Mouse (Mus musculus): ENCODE results near the gene Hnrnpa0. TPM values are rescaled to one million over a fixed set of nuclear protein-coding genes. Genes with fewer than 3 reads are reported as not detected.
"Not testable (repeated sequence)": the region's sequence is repeated elsewhere in the genome, so short reads cannot be mapped to it uniquely, and the experiment has no call there.

The Hnrnpa0 gene
- polyA plus RNA-seq, 1 experiment: 57.5 TPM

DNA sequence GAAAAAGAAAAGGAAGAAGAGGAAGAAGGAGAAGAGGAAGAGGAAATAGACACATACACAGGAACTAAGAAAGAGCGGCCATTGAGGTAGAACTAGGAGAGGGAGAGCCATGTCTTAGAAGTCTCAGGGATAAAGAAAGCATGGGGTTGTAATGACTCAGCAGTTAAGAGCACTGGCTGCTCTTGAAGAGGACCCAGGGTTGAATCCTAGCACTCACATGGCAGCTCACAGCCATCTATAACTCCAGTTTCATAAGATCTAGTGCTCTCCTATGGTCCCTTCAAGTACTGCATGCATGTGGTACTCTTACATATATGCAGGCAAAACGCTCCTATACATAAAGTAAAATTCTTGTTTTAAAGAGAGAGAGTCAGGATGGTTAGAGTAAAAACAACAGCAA lies 27.7 kb upstream of the Hnrnpa0 start:
- Histone ChIP-seq H3K4me3 (replicated peaks; ENCODE audit: extremely low read depth, low read depth, low read length) (no peak overlapping the region), H3K4me1 (ENCODE audit: control insufficient read depth, insufficient read depth, low read length) (no peaks in the 10 kb centered on the region)
- no peak for TF ChIP-seq CTCF (IDR thresholded peaks at IDR 0.05; ENCODE audit: insufficient read depth, low read length)
- no peak for TF ChIP-seq POLR2A (IDR thresholded peaks at IDR 0.05; ENCODE audit: borderline replicate concordance, extremely low read depth, low read depth, low read length)
- WGBS: 77% methylated on average over 2 of the region's 2 CpGs
- no peak for DNase-seq

DNA sequence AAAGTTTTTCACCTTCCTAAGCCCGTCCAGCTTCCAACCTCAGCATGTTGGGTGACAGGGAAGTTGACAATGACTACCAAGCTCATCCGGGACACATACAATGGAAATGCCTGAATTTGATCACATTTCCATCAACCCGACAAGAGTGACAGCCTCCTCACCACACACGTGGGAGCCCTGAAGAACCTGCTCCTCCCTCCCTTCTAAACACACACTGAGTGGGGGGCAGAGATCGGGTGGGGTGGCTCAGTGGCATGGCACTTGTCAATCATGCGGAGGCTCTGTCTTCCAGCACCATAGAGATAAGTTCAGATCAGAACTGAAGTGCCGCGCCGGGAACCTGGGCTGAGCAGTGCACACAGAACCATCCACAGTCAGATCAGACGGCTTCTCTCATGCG lies 22.1 kb upstream of the Hnrnpa0 start:
- H3K4me3 ChIP-seq (replicated peaks; ENCODE audit: extremely low read depth, low read depth, low read length): no peak overlapping the region
- no peak for DNase-seq
- H3K4me1 ChIP-seq (ENCODE audit: control insufficient read depth, insufficient read depth, low read length): no peaks in the 10 kb centered on the region
- TF ChIP-seq CTCF (IDR thresholded peaks at IDR 0.05; ENCODE audit: insufficient read depth, low read length): no peak
- TF ChIP-seq POLR2A (IDR thresholded peaks at IDR 0.05; ENCODE audit: borderline replicate concordance, extremely low read depth, low read depth, low read length): no peak
- 79% methylated on average over 11 of the region's 11 CpGs for WGBS

DNA sequence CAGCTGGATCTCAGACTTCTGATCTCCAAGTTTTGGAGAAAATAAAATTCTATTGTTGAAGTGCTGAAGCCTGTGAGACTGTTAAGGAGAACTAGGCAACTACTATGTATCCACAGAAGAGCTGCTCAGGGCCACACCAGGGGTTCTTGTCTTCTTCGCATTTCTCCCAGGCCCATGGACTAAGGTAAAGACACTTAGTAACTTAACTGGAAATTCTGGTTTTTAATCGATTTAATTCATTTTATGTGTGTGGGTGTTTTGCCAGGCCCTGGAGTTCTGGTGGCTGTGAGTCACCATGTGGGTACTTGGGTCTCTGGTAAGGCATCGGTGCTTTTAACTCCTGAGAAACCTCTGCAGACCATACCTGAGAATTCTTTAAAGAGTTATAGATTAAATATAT lies 21.3 kb upstream of the Hnrnpa0 start:
- Histone ChIP-seq H3K4me3 (replicated peaks; ENCODE audit: extremely low read depth, low read depth, low read length) (no peak overlapping the region), H3K4me1 (ENCODE audit: control insufficient read depth, insufficient read depth, low read length) (no peaks in the 10 kb centered on the region)
- no peak for DNase-seq
- TF ChIP-seq CTCF (IDR thresholded peaks at IDR 0.05; ENCODE audit: insufficient read depth, low read length) (no peak), POLR2A (IDR thresholded peaks at IDR 0.05; ENCODE audit: borderline replicate concordance, extremely low read depth, low read depth, low read length) (no peak)
- WGBS: 83% methylated on average over 3 of the region's 3 CpGs

DNA sequence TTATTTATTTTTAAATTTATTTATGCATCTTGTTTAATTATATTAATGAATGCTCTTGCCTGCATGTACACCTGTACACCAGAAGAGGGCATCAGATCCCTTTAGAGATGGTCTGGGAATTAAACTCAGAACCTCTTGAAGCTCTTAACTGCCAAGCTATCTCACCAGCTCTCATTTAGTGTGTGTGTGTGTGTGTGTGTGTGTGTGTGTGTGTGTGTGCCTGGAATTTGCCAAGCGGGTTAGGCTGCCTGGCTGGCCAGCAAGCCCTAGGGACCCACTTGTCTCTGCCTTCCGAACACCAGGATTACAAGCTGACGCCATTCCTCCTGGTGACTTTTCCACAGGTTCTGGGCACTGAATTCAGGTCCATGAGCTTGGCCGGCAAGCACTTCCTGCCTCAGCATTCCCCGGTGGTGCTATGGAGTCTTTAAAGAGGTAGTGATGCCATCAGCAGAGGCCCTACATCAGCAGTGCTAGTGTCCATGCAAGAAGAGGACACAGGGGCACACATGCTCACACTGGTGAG lies 20.7 kb upstream of the Hnrnpa0 start:
- DNase-seq: peak; percentile 31
- no peaks in the 10 kb centered on the region for H3K4me1 ChIP-seq (ENCODE audit: control insufficient read depth, insufficient read depth, low read length)
- H3K4me3 ChIP-seq (replicated peaks; ENCODE audit: extremely low read depth, low read depth, low read length): no peak overlapping the region
- TF ChIP-seq CTCF (IDR thresholded peaks at IDR 0.05; ENCODE audit: insufficient read depth, low read length) (no peak), POLR2A (IDR thresholded peaks at IDR 0.05; ENCODE audit: borderline replicate concordance, extremely low read depth, low read depth, low read length) (no peak)
- WGBS: 19% methylated on average over 5 of the region's 5 CpGs

- H3K4me1 ChIP-seq (ENCODE audit: control insufficient read depth, insufficient read depth, low read length): no peaks in the 10 kb centered on the region
- WGBS: 2% methylated on average over 17 of the region's 17 CpGs
- peak; percentile 20 for DNase-seq
- TF ChIP-seq CTCF (IDR thresholded peaks at IDR 0.05; ENCODE audit: insufficient read depth, low read length): no peak
- TF ChIP-seq POLR2A (IDR thresholded peaks at IDR 0.05; ENCODE audit: borderline replicate concordance, extremely low read depth, low read depth, low read length): no peak
- H3K4me3 ChIP-seq (replicated peaks; ENCODE audit: extremely low read depth, low read depth, low read length): peak overlapping the region; percentile 2
These were observed 20.0 kb upstream of the Hnrnpa0 start for GRCm38 (mm10) chr13:58148256-58148831.

DNA sequence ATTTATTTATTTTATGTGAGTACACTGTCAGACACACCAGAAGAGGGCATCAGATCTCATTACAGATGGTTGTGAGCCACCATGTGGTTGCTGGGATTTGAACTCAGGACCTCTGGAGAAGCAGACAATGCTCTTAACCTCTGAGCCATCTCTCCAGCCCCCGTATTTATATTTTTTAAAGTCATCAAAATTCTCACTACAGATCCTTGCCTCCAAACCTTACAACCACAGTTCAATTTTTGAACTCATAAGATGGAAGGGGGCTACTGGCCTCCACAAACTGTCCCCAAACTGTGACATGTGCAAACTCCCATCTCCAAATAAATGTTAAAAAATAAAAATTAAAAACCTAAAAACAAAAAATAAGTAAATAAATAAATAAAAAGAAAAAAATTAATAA lies 19.4 kb upstream of the Hnrnpa0 start:
- TF ChIP-seq POLR2A (IDR thresholded peaks at IDR 0.05; ENCODE audit: borderline replicate concordance, extremely low read depth, low read depth, low read length) (no peak), CTCF (IDR thresholded peaks at IDR 0.05; ENCODE audit: insufficient read depth, low read length) (no peak)
- DNase-seq: no peak
- WGBS: 72% methylated on average over 1 of the region's 1 CpGs
- Histone ChIP-seq H3K4me1 (ENCODE audit: control insufficient read depth, insufficient read depth, low read length) (no peaks in the 10 kb centered on the region), H3K4me3 (replicated peaks; ENCODE audit: extremely low read depth, low read depth, low read length) (no peak overlapping the region)

GRCm38 (mm10) chr13:58146603-58147002 lies 18.2 kb upstream of the Hnrnpa0 start:
- not testable (repeated sequence) for H3K4me3 ChIP-seq (replicated peaks; ENCODE audit: extremely low read depth, low read depth, low read length); H3K4me1 ChIP-seq (ENCODE audit: control insufficient read depth, insufficient read depth, low read length)
- 98% methylated on average over 8 of the region's 8 CpGs for WGBS

DNA sequence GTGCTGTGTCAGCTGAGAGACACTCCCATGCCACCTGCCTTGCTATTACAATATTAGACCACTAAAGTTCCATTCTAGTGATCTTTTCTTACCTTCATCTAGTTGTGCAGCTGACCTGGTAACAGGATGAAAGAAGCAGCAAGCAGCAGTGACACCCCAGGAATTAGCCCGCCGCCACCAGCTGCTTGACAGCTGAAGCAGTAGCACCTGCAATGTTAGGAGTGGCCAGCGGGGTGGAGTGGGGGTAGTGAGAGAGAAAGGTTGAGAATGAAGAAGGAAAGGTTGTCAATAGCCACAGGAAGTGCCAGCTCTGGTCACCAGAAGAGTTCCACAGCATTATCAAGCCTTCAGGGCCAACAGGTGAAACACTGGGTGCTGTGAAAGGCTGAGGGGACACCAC lies 3.3 kb upstream of the Hnrnpa0 start:
- TF ChIP-seq POLR2A (IDR thresholded peaks at IDR 0.05; ENCODE audit: borderline replicate concordance, extremely low read depth, low read depth, low read length) (no peak), CTCF (IDR thresholded peaks at IDR 0.05; ENCODE audit: insufficient read depth, low read length) (no peak)
- Histone ChIP-seq H3K4me1 (ENCODE audit: control insufficient read depth, insufficient read depth, low read length) (peaks cover 2% of the 10 kb centered on the region; the same call in 1 of the 2 replicates), H3K4me3 (replicated peaks; ENCODE audit: extremely low read depth, low read depth, low read length) (no peak overlapping the region)
- no peak for DNase-seq
- WGBS: 53% methylated on average over 3 of the region's 3 CpGs

More at GRCm38 (mm10) chr13:58146603-58147002, 18.2 kb upstream of the Hnrnpa0 start:
- DNase-seq: not testable (repeated sequence)

- Histone ChIP-seq H3K4me1 (ENCODE audit: control insufficient read depth, insufficient read depth, low read length) (peaks cover 2% of the 10 kb centered on the region; the same call in 1 of the 2 replicates), H3K4me3 (replicated peaks; ENCODE audit: extremely low read depth, low read depth, low read length) (peak overlapping the region; percentile 85)
- 17% methylated on average over 4 of the region's 4 CpGs for WGBS
- TF ChIP-seq POLR2A (IDR thresholded peaks at IDR 0.05; ENCODE audit: borderline replicate concordance, extremely low read depth, low read depth, low read length): no peak
- TF ChIP-seq CTCF (IDR thresholded peaks at IDR 0.05; ENCODE audit: insufficient read depth, low read length): no peak
- no peak for DNase-seq
These were observed 1.4 kb upstream of the Hnrnpa0 start for GRCm38 (mm10) chr13:58129687-58130246.

Data from lung, adult 2 months (tissue).